Mouse (Mus musculus) bone marrow macrophage, adult 2 months (primary cell): ENCODE data around the gene Ythdf1.

ENCODE experiments used
- CTCF ChIP-seq: IDR thresholded peaks from 2 replicates; pipeline ENCODE4 v1.5.1; 2012; ENCODE audit warnings: low read depth, mild to moderate bottlenecking, low read length, moderate library complexity
- POLR2A ChIP-seq: IDR thresholded peaks from 2 replicates; pipeline ENCODE4 v1.6.1; 2012; ENCODE audit warnings: mild to moderate bottlenecking, low read depth, low read length, borderline replicate concordance

DNA sequence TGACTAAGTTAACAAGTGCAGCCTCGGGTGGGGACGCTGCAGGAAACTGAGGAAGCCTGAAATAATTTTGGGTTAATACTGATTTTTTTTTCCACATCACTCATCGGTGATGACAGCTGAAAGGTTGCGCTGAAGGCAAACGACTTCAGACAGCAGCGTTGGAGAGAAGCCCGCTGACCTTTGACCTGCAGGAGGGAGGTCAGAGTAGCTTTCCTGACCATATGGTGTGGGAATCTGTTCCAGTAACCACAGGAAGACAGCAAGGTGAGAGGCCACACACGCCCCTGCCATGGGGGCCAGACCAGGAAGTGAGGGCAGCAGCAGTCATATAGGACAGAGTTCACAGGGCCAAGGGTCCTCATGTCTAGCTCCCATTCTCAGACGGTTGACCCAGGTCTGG lies 39.5 kb downstream of the Ythdf1 start:
- TF ChIP-seq CTCF = no peak
- TF ChIP-seq POLR2A = no peak
